Mouse (Mus musculus): ENCODE results near the gene Mtf1. TPM values are rescaled to one million over a fixed set of nuclear protein-coding genes. Genes with fewer than 3 reads are reported as not detected.

Gene Mtf1
- polyA plus RNA-seq, 1 experiment from 2014 or later = 8.3 TPM

- no peak for TF ChIP-seq CTCF (IDR thresholded peaks at IDR 0.05)
- in situ Hi-C loops (cut with MboI; ENCODE audit: low pct_unique_long_range_greater_than_20kb) = no loop called here
- ChIA-PET CTCF (interaction anchor here (0.7 kb wide), 1 partner anchor 1437 kb away, joined by 4 read pairs; the partner anchor contains the start of gene Trappc3), POLR2A (no interaction called here)
- no peaks in the 10 kb centered on the region for H3K27me3 ChIP-seq
- no peak for ATAC-seq
- DNase-seq (ENCODE audit: low read depth, low spot score) = no peak
These were observed 23.6 kb downstream of the Mtf1 start for GRCm38 (mm10) chr4:124825371-124825965.

DNA sequence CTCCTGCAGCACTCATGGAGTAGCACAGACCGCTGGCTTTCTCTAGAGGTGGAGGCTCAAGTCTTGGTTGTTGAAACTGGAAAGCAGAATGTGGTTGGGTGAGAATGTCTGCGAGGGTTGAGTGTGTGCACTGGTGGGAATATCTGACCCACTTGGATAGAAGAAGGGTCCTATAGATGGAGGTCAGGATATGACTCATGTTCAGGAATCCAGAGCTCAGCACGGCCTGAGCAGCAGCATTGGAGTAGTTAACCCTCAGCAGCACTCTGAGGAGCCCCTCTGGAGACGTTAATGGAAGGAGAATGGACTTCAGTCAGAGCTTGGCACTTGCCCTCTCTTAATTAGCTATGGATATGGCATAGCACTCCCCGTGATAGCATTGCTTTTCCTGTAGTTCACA is 27.8 kb downstream of the Mtf1 start:
- in situ Hi-C loops (cut with MboI; ENCODE audit: low pct_unique_long_range_greater_than_20kb) = no loop called here
- ATAC-seq (no peak), DNase-seq (ENCODE audit: low read depth, low spot score) (no peak)
- TF ChIP-seq CTCF (IDR thresholded peaks at IDR 0.05) = no peak
- H3K27me3 ChIP-seq = no peaks in the 10 kb centered on the region
- POLR2A ChIA-PET = no interaction called here
- CTCF ChIA-PET = no interaction called here

DNA sequence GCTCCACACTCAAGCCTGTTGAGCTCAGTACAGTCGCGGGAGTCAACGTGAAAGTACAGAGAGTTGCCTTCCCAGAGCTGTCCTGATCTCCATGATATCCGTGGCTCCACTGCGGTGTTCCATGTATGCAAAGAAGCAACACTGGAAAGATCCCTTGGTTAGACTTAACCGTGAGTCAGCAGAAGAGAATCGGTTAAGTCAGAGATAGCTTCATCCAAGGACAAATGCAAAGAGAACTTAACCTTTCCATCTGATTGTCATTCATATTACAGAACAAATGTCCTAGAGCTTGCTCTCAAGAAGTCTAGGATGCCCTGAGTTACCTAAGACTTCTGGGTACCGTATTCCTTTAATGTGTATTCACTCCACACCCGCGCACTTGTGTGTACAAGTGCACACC is 30.9 kb downstream of the Mtf1 start:
- in situ Hi-C loops (cut with MboI; ENCODE audit: low pct_unique_long_range_greater_than_20kb) = no loop called here
- H3K27me3 ChIP-seq = no peaks in the 10 kb centered on the region
- DNase-seq (ENCODE audit: low read depth, low spot score) (no peak), ATAC-seq (no peak)
- no peak for TF ChIP-seq CTCF (IDR thresholded peaks at IDR 0.05)
- POLR2A ChIA-PET = interaction anchor here (1.2 kb wide), 1 partner anchor 20 kb away, joined by 3 read pairs; no protein-coding TSS in a partner anchor
- CTCF ChIA-PET = no interaction called here

GRCm38 (mm10) chr4:124838035-124838700 is 36.3 kb downstream of the Mtf1 start:
- ATAC-seq (no peak), DNase-seq (ENCODE audit: low read depth, low spot score) (no peak)
- no peak for TF ChIP-seq CTCF (IDR thresholded peaks at IDR 0.05)
- POLR2A ChIA-PET = no interaction called here
- CTCF ChIA-PET = interaction anchor here (0.7 kb wide), 1 partner anchor 17 kb away, joined by 3 read pairs; no protein-coding TSS in a partner anchor
- H3K27me3 ChIP-seq = no peaks in the 10 kb centered on the region
- in situ Hi-C loops (cut with MboI; ENCODE audit: low pct_unique_long_range_greater_than_20kb) = no loop called here

GRCm38 (mm10) chr4:124840998-124841397 is 39.1 kb downstream of the Mtf1 start:
- no peak for ATAC-seq
- ChIA-PET CTCF (no interaction called here), POLR2A (no interaction called here)
- in situ Hi-C loops (cut with MboI; ENCODE audit: low pct_unique_long_range_greater_than_20kb) = no loop called here
- no peak for TF ChIP-seq CTCF (IDR thresholded peaks at IDR 0.05)
- no peaks in the 10 kb centered on the region for H3K27me3 ChIP-seq
- DNase-seq (ENCODE audit: low read depth, low spot score) = no peak

DNA sequence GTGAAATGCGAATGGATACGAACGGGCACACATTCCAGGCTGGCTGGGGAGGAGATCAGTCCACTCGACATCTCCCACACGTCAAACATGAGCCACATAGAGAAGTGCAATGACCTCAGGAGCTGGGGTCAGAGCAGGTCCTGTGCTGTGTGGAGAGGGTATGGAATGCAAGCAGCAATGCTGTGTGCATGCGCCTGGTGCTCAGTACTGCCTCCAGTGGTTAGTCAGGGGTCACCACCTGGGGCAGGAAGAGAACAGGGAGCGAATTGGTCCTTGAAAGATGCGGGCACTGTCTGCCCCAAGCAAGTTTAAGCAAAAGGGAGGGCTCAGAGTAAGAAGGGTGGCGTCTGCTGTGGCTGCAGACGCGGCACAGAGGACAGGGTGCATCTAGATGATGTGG is 41.6 kb downstream of the Mtf1 start:
- no peak for TF ChIP-seq CTCF (IDR thresholded peaks at IDR 0.05)
- ChIA-PET CTCF (interaction anchor here (0.6 to 1.2 kb wide), 2 partner anchors 16 to 640 kb away, joined by 3 read pairs; no protein-coding TSS in a partner anchor), POLR2A (no interaction called here)
- no peaks in the 10 kb centered on the region for H3K27me3 ChIP-seq
- no peak for DNase-seq (ENCODE audit: low read depth, low spot score)
- ATAC-seq = peak; percentile 48
- in situ Hi-C loops (cut with MboI; ENCODE audit: low pct_unique_long_range_greater_than_20kb) = no loop called here

DNA sequence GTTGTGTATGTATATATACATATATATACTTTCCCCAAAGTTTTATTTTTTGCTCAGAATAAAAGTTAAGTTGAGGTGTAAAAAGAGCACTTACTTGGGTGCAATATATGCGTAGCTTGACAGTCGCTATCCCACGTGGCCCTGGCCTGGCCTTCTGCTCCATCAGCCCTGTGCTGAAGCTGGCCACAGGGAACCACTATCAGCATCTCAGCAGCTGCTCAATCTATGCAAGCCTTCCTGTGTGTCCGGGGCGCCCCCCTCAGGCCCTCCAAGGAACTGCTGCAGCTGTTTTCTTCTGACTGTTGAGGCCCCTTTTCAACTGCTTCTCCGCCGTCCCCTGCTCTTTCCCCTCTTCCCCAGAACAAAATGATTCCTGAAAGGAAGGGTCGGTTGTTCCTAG is 45.7 kb downstream of the Mtf1 start:
- POLR2A ChIA-PET = interaction anchor here (1.0 kb wide), 1 partner anchor 38 kb away, joined by 3 read pairs; no protein-coding TSS in a partner anchor

GRCm38 (mm10) chr4:124849631-124850260 is 47.8 kb downstream of the Mtf1 start:
- TF ChIP-seq CTCF (IDR thresholded peaks at IDR 0.05) = no peak
- ATAC-seq = no peak
- ChIA-PET CTCF (no interaction called here), POLR2A (interaction anchor here (0.7 to 1.5 kb wide), 2 partner anchors 9 to 47 kb away, joined by 3 to 6 read pairs; partner anchors contain the start of gene Mtf1)
- in situ Hi-C loops (cut with MboI; ENCODE audit: low pct_unique_long_range_greater_than_20kb) = loop anchor here (10.0 kb wide), 1 partner anchor 215 kb away; the partner anchor contains the start of genes Dnali1 and Snip1
- no peaks in the 10 kb centered on the region for H3K27me3 ChIP-seq
- DNase-seq (ENCODE audit: low read depth, low spot score) = no peak

More for the DNA sequence above, 45.7 kb downstream of the Mtf1 start:
- CTCF ChIA-PET = interaction anchor here (1.2 kb wide), 1 partner anchor 45 kb away, joined by 3 read pairs; no protein-coding TSS in a partner anchor
- DNase-seq (ENCODE audit: low read depth, low spot score) (no peak), ATAC-seq (no peak)
- no peak for TF ChIP-seq CTCF (IDR thresholded peaks at IDR 0.05)
- in situ Hi-C loops (cut with MboI; ENCODE audit: low pct_unique_long_range_greater_than_20kb) = no loop called here
- no peaks in the 10 kb centered on the region for H3K27me3 ChIP-seq

GRCm38 (mm10) chr4:124850261-124850913 is 48.5 kb downstream of the Mtf1 start, which contains the start of gene Yrdc:
Gene Yrdc, plus strand, starts transcription at chr4:124850679.
- peak; percentile 79 for ATAC-seq
- no peak for TF ChIP-seq CTCF (IDR thresholded peaks at IDR 0.05)
- in situ Hi-C loops (cut with MboI; ENCODE audit: low pct_unique_long_range_greater_than_20kb) = loop anchor here (10.0 kb wide), 1 partner anchor 214 kb away; the partner anchor contains the start of genes Dnali1 and Snip1
- DNase-seq (ENCODE audit: low read depth, low spot score) = peak; percentile 51
- no peaks in the 10 kb centered on the region for H3K27me3 ChIP-seq
- ChIA-PET POLR2A (interaction anchor here (0.7 to 1.5 kb wide), 2 partner anchors 9 to 48 kb away, joined by 3 to 6 read pairs; partner anchors contain the start of gene Mtf1), CTCF (no interaction called here)
